Mouse (Mus musculus): Measurements from ENCODE around the gene Adpgk.

Adpgk gene

DNA sequence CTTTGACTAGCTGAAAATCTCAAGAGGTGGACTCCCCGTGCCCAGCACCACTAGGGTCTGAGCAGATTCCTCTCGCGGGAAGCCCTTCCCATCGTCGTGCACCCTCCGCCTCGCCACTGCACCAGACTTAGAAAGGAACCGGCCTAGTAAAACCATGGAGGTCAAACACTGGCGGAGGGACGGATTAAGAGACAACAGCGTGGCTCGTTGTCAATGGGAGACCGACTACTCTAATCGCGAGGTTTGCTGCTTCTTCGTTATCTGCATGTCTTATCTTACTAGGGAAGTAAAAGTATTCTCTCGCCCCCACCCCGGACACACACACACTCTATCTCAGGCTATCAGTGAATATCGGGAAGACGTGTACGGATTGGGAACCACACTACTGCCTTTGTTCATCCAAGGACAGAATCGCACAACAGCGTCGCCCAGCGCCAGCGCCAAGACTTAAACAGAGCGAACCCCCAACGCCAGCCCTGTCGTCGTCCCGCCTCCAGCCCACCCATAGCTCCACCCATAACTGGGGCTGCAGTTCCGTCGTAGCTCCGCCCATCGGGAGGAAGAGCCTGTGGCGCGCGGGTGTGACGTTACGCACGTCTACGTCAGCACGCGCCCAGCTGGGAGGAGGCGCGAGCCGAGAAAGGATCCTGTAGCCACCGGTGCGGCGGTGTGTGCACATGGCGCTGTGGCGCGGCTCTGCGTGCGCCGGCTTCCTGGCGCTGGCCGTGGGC is at the start of gene Adpgk:
Gene Adpgk, plus strand, starts transcription at position 602 of the 731 bp plus-strand sequence.
- peak; percentile 95 for DNase-seq (ENCODE audit: low read depth, low spot score)

DNA sequence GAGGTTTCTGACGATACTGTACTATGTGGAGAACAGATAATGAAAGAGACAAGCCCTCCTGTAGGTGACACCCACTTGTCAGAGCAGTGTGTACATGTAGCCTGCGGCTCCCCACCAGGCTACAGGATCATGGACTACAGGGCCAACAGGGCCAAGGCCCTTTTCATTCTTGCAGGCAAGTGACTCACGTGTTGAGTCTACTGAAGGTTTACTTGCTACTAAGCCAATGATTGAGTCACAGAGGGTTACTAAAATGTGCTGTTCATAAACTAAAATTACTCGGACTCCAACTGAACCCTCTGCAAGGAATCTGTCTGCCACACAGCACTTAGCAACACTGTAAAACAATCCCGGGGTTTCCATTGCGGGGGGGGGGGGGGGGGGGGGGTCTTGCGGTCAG is 46.2 kb upstream of the Adpgk start:
- no peak for DNase-seq (ENCODE audit: low read depth, low spot score)

DNA sequence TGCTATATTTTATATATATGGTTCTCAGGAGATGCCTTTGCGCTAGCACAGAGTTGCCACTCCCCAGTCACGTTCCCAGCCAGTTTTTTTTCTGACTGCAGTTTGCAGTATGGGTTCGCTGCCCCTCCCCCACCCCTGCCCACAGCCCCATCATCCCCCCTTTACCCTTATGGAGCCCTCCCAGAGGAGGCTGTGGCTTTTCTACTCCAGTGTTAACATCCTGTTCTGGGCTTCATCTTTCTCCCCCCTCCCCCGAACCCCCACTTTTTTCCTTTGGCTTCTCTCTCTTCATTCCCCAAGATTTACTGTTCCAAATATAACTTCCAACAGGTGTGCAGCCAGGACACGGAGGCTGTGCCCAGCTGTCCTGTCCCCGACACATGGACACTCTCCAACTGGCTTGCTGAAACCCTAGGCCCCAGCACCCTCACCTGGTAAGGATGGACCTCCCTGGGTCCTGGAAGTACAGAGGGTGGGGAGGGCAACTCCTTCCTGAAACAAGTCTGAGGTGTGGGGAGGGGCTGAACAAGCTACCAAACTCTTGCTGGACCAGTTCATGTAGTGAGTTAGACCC is 44.8 kb upstream of the Adpgk start:
- DNase-seq (ENCODE audit: low read depth, low spot score), result no peak

DNA sequence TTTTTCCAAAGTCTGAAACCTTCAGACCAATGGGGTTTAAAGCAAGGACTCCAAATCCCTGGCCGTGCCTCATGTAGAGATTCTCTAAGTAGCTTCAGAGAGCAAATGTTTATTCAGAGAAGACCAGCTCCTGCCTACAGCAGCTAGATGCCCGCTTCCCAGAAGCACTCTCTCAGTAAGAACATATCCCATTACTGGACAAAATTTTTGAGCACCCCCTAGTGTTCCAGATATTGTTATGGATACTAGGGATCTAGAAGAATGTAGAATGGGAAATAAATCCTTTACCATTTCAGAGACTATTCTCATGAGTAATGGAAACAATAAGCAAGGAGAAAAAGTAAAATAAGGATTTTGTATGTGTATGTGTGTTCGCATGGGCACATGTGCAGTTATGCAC is 42.0 kb upstream of the Adpgk start:
- no peak for DNase-seq (ENCODE audit: low read depth, low spot score)

DNA sequence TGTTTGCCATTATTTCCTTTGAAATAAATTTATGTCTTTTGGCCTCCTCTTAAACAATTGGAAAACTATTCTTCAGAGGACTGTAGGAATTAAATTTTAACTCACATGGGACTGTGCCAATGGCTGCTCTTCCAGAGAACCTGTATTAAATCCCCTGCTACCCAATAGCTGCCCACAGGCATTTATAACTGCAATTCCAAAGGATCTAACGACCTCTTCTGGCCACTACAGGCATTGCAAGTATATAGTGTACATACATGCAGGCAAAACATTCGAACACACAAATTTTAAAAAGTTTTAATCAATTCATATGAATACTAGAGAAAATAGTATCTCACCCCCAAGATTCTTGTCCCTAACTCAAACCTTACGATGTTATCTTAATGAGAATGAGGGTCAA is 41.1 kb upstream of the Adpgk start:
- no peak for DNase-seq (ENCODE audit: low read depth, low spot score)

DNA sequence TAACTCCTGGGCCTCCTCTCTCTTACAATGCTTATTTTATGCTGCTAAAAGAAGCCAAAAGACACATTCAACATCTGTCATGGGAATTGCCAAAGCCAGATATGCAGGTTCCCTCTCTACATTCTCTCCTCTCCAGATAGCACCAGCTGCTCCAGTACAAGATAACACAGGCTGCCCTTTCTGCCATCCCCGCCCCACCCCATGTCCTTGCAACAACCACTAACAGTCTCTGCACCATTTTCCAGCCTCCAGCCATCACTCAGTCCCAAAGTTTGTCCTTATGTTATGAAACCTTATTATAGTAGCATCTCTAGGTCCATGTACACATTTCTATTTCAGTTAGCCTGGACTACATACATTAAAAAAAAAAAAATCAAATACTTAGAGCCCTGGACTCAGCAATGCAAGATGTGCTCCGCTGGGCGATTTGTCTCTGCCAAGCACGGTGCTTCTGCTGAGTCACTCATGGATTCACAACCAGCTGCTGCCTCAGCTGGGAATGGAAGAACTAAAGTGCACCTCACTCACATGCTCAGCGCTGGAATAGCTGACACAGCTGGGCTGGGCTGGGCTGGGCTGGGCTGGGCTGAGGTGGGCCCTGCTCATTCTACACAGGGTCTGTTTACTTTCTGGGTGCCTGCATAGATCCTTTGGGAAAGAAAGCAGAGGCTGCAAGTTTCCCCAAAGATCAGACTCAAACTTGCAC is 36.5 kb upstream of the Adpgk start:
- no peak for DNase-seq (ENCODE audit: low read depth, low spot score)

DNA sequence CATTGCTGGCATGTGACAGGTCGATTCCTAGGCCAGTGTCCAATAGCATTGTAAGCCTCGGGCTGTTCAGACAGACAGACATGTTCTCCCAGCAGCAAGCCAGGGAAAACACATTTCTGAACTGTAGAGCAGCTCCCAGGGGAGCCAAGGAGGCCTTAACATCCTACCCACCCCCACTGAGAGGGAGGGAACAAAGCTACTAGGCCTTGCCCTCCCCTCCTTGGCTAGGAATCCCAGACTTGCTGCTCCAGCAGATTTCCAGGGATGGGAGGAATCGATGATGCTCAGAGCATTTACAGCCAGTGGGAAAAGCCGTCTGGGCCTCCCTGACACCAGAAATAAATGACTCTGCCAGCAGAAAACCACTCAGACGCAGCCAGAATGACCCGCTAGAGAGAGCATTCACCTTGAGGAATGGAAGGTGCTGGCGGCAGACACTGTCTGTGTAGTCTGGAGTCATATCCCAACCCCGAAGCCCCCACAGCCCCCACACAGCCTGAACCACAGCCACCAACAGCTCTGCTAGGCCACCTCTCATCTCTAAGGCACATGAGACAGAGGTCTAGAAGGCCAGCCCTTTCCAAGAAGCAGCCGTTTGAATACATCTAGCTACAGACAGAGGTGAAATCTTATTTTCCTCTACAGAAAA is 31.4 kb upstream of the Adpgk start:
- no peak for DNase-seq (ENCODE audit: low read depth, low spot score)

DNA sequence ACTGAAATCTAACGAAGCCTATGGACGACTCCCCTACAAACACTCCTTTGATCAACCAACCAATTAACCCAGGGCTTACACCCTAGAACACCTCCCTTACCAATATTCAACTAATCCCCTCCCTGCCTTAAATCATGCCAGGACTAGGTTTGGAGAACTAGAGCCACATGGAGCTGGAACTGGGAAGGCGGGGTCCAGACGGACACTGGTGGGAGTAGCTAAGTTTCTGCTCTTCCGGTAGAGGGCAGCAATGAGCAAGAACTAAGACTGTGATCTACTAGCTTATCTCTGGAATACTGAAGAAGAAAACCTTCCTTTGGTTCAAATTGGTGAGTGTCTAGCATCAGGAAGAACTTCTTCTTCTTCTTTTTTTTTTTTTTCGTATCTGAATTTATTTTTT is 25.0 kb upstream of the Adpgk start:
- no peak for DNase-seq (ENCODE audit: low read depth, low spot score)

DNA sequence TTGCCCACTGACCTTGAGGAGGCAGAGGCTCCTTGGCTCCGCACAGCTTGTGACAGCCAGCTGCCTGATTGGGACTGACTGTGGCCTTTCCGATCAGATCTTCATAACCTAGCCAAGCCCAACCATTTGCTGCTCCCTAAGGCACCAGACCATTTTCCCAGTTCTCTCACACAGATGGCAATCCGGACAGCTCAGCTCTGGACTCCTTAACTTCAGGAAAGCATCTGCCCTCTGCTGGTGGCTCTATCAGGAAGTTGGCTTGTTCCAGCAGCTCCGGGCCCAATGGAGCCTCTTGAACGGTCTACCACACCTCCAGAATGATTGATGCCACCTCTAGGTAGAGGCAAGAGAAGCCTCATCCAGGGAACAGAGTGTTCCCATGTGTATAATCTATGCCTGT is 21.6 kb upstream of the Adpgk start:
- peak; percentile 48 for DNase-seq (ENCODE audit: low read depth, low spot score)

DNA sequence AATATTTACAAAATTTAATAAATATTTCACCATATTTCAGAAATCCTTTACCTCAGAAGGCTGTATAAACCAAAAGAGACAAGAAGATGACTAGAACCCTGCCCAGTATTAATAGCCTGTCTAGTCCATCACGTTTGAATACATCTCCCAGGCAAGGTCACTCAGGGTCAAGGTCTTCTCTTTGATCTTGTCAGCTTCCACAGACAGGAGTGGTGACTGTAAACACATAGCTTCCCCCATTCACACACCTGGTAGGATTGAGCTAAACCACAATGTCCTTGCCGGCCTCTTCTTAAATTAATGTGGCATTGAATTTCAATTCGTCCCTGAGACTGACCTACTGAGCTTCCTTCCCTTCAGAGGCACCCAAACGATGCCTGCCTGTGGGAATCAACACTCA is 20.3 kb upstream of the Adpgk start:
- no peak for DNase-seq (ENCODE audit: low read depth, low spot score)

DNA sequence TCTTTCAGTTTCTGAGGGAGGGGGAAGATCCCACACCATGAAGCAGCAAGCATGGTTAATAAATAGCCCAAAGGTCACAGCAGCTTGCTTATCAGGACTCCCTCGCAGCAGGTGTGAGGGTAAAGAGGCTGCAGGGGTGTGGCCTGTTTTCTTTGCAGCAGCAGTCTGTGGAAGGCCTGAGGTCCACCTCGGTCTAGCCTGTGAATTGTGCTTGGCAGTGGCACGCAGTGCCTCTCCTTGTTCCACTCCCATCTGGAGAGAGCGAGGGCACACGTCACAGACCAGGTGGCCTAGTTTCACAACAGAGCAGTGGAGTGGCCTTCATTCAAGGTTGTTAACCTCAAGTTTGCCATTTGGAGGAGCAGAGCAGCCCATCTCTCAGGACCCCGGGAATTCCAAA is 19.6 kb upstream of the Adpgk start:
- no peak for DNase-seq (ENCODE audit: low read depth, low spot score)

DNA sequence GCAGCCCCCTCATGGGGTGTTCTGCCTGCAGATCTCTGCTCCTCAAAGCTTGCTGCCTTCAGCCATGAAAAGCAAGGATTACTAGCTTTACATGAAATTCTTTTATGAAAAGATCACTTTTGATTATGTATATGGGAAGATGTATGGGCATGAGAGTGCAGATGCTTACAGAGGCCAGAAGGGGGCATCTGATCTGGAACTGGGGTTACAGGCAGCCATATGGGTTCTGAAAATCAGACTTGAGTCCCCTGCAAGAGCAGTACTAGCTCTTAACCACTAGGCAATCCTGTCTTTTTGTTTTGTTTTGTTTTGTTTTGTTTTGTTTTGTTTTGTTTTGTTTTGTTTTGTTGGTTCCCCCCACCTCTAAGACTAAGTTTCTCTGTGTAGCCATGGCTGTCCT is 18.2 kb upstream of the Adpgk start:
- no peak for DNase-seq (ENCODE audit: low read depth, low spot score)

DNA sequence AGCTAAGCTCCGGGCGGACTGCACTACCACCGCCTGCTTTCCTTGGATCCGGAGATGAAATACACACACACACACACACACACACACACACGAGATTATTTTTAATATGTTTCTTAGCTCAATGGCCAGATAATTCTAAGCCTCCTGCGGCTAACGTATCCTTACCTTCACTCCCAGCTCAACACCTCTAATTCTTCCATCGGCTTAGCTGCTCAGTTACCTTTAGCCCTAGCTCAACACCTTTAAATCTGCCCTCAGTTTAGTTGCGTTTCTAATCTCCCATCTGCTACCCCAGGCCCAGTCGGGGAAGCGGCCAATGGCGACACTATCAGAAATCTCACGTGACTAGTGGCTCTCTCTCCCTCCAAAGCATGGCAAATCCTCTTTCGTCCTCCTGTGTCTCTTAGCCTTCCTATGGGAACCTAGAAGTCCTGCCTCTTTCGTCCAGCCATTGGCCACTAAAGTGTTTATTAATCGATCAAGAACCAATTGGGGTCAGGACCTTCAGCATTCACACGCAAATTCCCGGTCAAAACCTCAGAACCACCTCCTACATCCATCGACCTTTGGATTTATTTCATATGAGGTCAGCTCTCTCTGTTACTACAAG is 16.4 kb upstream of the Adpgk start:
- DNase-seq (ENCODE audit: low read depth, low spot score), result peak; percentile 43

DNA sequence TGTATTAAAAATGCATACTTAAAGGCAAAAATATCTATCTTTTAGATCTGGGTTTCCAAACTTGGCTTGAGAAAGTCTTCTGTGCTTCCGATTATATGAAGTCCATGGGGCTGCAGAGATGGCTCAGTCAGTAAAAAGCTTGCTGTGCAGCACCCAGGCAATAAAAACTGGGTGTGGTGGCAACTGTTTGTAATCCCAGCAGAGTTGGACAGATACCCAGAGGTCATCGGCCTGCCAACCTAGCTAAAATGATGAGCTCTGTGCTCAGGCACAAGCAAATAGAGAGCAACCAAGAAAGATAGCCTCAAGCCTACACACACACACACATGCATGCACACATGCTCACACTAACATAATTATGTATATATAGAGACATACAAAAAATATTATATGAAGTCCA is 13.2 kb upstream of the Adpgk start:
- DNase-seq (ENCODE audit: low read depth, low spot score), result no peak

DNA sequence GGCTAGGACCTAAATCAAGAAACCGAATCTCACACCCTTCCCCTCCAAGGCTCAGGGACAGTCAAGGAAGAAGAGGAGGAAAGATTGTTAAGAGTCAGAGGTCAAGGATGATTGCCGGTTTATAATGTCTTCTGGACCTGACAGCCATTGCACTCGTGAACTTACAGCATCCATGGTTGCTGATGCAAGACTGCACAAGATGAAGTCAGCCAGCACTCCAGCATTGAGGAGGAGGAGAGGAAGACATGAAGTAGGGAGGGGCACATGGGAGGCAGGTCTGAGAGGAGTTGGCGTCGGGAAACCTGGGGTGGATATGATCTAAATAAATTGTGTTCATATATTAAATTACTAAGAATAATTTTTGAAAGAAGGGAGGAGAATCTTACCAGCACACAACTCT is 12.7 kb upstream of the Adpgk start:
- no peak for DNase-seq (ENCODE audit: low read depth, low spot score)

DNA sequence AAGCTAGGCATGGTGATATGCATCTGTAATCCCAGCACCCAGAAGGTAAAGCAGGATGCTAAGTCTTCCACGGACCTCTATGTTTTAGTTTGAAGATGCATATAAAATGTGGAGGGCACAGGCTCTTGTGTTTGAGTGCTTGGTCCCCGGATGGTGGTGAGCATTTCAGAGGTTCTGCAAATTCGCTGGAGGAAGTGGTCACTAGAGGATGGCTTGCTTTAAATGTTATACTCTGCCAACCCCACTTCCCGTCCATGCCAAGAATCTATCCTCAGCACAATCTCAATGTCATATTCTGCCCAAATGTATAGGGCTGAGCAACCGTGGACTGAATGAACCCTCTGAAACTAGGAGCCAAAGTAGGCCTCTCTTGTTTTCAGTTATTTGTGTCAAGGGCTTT is 10.5 kb upstream of the Adpgk start:
- DNase-seq (ENCODE audit: low read depth, low spot score), result no peak

DNA sequence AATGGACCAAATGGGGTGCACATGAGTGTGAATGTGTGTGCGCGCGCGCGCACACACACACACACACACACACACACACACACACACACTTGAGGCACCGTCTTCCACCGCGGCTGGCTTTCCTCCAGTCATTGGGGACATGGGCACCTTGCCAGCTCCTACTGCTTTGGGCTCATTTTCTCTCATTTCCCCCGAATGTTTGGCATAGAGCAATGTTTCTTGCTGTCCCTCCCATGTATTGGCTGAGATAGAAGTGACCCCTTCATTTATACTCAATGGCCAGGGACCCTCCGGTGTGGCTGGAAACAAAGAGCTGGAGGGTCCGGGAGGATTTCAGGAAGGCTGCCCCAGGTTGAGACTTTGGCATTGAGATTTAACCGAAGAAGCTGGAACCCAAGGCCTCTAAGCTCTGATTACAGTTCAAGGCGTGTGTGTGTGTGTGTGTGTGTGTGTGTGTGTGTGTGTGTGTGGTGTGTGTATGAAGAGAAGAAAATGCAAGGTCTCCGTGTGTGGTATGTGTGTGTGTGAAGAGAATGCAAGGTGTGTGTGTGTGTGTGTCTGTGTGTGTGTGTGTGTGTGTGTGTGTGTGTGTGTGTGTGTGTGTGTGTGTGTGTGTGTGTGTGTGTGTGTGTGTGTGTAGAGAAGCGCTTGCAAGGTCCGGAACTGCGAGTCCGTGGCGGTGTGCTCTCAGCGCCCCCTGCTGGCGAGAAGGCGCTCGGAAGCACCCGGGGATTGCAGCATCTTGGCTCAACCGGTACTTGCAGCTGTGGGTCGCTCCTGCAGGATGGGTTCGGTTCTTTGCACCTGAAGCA is 9.3 kb upstream of the Adpgk start:
- DNase-seq (ENCODE audit: low read depth, low spot score), result peak; percentile 40

DNA sequence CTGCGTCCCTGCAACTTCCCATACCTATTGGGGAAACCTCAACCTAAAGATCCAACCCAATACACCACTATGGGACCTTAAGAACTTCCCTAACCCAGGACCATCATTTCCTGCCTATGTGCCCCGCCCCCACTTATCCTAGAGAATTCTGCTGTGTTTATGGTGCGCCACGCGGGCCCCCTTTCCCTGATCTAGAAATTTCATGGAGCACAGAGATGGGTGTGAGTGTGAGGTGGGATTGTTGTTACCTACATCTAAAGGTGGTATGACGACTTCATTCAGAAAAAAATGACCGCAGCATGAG is 8.7 kb upstream of the Adpgk start:
- DNase-seq (ENCODE audit: low read depth, low spot score), result no peak

DNA sequence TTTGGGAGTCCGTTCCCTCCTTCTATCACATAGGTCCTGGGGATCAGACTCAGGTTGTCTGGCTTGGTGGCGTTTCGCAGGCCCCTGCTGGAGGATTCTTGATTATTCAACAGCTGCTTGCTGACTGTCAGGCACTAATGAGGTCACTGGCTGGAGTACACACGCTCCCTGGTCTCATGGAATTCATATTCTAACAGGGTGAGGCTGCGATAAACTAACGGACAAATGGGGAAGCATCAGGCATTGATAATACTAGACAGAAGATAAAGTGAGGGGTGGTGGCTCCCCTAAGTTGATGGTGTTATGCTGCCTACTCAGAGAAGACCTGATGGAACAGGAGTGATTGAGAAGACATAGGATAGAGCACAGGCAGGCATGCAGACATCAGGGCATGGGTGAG is 5.7 kb upstream of the Adpgk start:
- no peak for DNase-seq (ENCODE audit: low read depth, low spot score)

DNA sequence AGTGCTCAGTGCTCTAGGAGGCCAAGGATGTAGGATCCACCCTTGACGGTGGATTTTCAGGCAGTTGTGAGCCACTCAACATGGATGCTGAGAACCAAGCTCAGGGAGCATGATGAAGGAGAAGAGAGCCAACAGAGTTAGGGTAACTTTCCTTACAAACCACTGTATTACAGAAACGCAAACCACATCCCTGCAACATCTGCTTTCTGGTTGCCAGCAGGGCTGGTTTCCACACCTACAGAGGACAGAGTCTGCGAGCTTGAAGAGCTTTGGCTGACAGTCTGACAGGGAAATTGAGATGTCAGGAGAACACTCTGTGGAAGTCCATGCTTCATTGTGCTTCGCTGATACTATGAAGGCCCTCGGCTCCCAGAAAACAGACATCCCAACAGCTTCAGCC is 3.3 kb upstream of the Adpgk start:
- no peak for DNase-seq (ENCODE audit: low read depth, low spot score)

DNA sequence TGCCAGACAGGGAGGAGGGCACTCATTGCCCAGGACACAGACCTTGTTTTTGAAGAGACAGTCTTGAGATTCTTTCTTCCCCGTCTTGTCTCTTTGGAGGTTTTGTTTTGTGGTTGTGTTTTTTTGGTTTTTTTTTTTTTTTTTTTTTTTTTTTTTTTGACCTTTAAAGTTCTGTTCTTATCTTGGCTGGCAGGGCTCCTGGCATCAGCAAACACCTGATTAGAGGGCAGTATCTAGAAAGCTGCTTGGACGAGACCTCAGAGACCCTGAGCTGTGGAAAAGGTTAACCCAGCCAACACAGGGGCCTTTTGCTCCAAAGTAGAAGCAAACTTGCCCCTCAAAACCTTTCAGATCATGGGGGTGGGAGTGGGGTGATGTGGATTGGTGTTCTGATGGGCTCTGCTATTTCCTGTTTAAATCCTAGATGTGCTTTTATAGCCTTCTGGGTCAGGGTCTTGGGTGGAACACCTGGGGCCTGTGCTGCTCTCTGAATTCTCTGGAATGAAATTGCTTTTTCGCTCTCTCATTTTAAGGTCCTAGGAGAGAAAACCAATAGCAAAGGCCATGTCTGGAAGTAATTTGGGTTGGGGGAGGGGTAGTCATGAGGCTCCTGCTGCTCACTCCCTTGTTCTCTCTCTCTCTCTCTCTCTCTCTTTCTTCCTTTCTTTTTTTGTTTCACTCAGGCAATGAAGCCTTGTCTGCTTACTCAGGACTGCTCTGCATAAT is 2.5 kb upstream of the Adpgk start:
- no peak for DNase-seq (ENCODE audit: low read depth, low spot score)
